Mouse (Mus musculus): Measurements from ENCODE around the gene Fbxo17. TPM values are rescaled to one million over a fixed set of nuclear protein-coding genes. Genes with fewer than 3 reads are reported as not detected.

Gene Fbxo17
- total and polyA plus RNA-seq, 3 experiments: 0.27 TPM; not detected in 2

DNA sequence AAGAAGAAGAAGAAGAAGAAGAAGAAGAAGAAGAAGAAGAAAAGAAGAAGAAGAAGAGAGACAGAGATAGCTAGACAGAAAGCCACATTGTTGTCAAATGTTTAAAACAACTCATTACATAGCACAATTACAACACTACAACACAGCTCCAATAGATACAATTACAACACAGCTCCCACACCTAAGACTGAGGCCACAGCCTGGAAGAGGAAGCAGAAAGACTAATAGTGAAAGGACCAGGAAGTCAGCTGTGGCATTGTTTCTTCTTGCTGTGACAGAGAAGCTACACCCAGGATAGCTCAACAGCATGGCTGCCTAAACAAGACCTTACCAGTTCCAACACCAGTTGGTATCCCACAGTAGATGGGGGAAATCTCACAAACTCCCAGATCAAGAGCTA, 7.2 kb upstream of the Fbxo17 start:
- H3K9me3 ChIP-seq (replicated peaks): no peaks in the 10 kb centered on the region; the same call in 1 of the 2 replicates
- no peak overlapping the region for H3K4me3 ChIP-seq (ENCODE audit: low read depth, low read length)
- H3K36me3 ChIP-seq (replicated peaks): no peaks in the 10 kb centered on the region
- ATAC-seq (ENCODE audit: extremely low read depth, insufficient number of reproducible peaks, low FRiP score, poor library complexity, severe bottlenecking) (no peak), DNase-seq (ENCODE audit: low spot score) (no peak)
- H3K4me1 ChIP-seq (ENCODE audit: insufficient read depth, low read depth, low read length): no peaks in the 10 kb centered on the region; the same call in 1 of the 2 replicates
- no peak for TF ChIP-seq CTCF (IDR thresholded peaks at IDR 0.05; ENCODE audit: low read depth, low read length)
- no peak for TF ChIP-seq GATA2 (IDR thresholded peaks at IDR 0.05; ENCODE audit: borderline replicate concordance, low read depth, low read length)
- no peak for TF ChIP-seq GATA1 (IDR thresholded peaks at IDR 0.05; ENCODE audit: borderline replicate concordance, low read length)
- no peak for TF ChIP-seq POLR2AphosphoS5 (IDR thresholded peaks at IDR 0.05; ENCODE audit: insufficient replicate concordance, low read depth, low read length)
- H3K27me3 ChIP-seq (ENCODE audit: insufficient read depth, low read length): no peaks in the 10 kb centered on the region

DNA sequence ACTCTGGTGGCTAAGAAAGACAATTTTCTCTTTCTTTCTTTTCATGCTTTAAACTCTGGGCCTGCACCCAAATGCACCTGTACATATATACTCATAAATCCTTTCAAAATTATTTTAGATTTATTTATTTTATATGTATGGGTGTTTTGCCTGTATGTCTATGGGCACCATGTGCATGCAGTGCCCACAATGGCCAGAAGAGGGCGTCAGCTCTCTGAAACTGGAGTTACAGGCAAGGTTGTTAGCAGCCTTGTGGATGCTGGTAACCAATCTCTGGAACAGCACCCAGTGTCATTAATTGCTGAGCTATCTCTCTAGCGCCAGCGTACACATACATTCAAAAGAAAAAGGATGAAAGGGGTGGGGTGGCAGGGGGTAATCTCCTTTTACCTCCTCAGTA, 5.6 kb upstream of the Fbxo17 start:
- H3K4me3 ChIP-seq (ENCODE audit: low read depth, low read length): no peak overlapping the region
- DNase-seq (ENCODE audit: low spot score): no peak
- no peaks in the 10 kb centered on the region; the same call in 1 of the 2 replicates for H3K4me1 ChIP-seq (ENCODE audit: insufficient read depth, low read depth, low read length)
- H3K9me3 ChIP-seq (replicated peaks): no peaks in the 10 kb centered on the region; the same call in 1 of the 2 replicates
- H3K27me3 ChIP-seq (ENCODE audit: insufficient read depth, low read length): no peaks in the 10 kb centered on the region
- TF ChIP-seq GATA1 (IDR thresholded peaks at IDR 0.05; ENCODE audit: borderline replicate concordance, low read length): no peak
- TF ChIP-seq CTCF (IDR thresholded peaks at IDR 0.05; ENCODE audit: low read depth, low read length): peak; percentile 43; the same call in 1 of the 2 replicates
- ATAC-seq (ENCODE audit: extremely low read depth, insufficient number of reproducible peaks, low FRiP score, poor library complexity, severe bottlenecking): no peak
- no peaks in the 10 kb centered on the region for H3K36me3 ChIP-seq (replicated peaks)

DNA sequence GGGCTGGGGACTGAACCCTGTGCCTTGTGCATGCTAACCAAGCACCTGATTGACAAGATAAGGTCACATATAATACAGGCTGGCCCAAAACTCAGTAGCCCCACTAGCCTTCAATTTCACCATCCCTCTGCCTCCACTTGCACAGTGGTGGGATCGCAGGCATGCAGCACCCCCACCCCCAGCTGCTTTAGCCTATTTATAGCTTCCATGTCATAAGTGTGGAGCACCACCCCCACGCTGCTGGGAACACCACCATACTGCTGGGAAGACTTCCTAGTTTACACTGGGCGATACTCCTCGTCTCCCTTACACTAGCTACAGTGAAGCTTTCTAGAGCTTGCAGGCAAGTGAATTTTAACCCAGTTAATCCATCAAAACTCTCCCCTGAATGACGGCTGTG, 1.9 kb upstream of the Fbxo17 start:
- TF ChIP-seq POLR2AphosphoS5 (IDR thresholded peaks at IDR 0.05; ENCODE audit: insufficient replicate concordance, low read depth, low read length): no peak
- TF ChIP-seq CTCF (IDR thresholded peaks at IDR 0.05; ENCODE audit: low read depth, low read length): no peak
- TF ChIP-seq GATA2 (IDR thresholded peaks at IDR 0.05; ENCODE audit: borderline replicate concordance, low read depth, low read length): no peak
- TF ChIP-seq TAL1 (conservative IDR thresholded peaks at IDR 0.05; ENCODE audit: low read depth, low read length): no peak
- no peak for TF ChIP-seq GATA1 (IDR thresholded peaks at IDR 0.05; ENCODE audit: borderline replicate concordance, low read length)

DNA sequence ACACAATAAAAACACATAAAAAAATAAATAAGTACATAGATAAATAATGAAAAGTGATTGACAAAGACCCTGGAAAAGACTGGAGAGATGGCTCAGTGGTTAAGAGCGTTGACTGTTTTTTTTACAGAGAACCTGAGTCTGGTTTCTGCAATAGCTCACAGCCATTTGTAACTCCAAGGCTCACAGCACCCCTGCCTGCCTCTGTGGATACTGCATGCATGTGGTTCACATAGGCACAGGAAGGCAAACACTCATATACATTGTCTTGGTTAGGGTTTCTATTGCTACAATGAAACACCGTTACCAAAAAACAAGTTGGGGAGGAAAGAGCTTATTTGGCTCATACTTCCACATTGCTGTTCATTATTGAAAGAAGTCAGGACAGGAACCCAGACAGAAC, 1.0 kb upstream of the Fbxo17 start:
- no peak for TF ChIP-seq CTCF (IDR thresholded peaks at IDR 0.05; ENCODE audit: low read depth, low read length)
- no peak for ATAC-seq (ENCODE audit: extremely low read depth, insufficient number of reproducible peaks, low FRiP score, poor library complexity, severe bottlenecking)
- Histone ChIP-seq H3K4me1 (ENCODE audit: insufficient read depth, low read depth, low read length) (no peaks in the 10 kb centered on the region), H3K27me3 (ENCODE audit: insufficient read depth, low read length) (no peaks in the 10 kb centered on the region; the same call in 1 of the 2 replicates), H3K36me3 (replicated peaks) (no peaks in the 10 kb centered on the region), H3K4me3 (ENCODE audit: low read depth, low read length) (no peak overlapping the region), H3K9me3 (replicated peaks) (no peaks in the 10 kb centered on the region)
- no peak for DNase-seq (ENCODE audit: low spot score)

More for the DNA sequence above, 1.9 kb upstream of the Fbxo17 start:
- Histone ChIP-seq H3K27me3 (ENCODE audit: insufficient read depth, low read length) (no peaks in the 10 kb centered on the region; the same call in 1 of the 2 replicates), H3K9me3 (replicated peaks) (no peaks in the 10 kb centered on the region), H3K4me1 (ENCODE audit: insufficient read depth, low read depth, low read length) (no peaks in the 10 kb centered on the region), H3K36me3 (replicated peaks) (no peaks in the 10 kb centered on the region), H3K4me3 (ENCODE audit: low read depth, low read length) (no peak overlapping the region)
- DNase-seq (ENCODE audit: low spot score) (no peak), ATAC-seq (ENCODE audit: extremely low read depth, insufficient number of reproducible peaks, low FRiP score, poor library complexity, severe bottlenecking) (no peak)

DNA sequence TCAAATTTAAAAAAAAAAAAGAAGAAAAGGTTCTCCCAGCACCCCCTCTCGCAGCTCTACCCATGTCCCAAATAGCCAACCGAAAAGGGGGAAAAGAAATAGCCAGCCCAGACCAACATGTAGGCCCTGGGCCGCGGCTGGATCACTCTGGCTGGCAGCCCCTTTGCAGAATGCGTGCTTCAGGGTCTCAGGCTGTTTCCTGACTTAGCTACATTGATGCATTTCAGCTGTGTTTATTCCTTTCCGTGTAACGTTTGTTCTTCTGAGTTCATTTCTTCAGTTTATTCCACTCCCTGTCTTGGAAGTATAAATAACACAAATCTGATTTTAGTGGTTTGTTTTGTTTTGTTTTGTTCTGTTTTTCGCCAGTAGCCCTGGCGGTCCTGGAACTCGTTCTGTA, 1.1 kb downstream of the Fbxo17 start:
- DNase-seq (ENCODE audit: low spot score) (no peak), ATAC-seq (ENCODE audit: extremely low read depth, insufficient number of reproducible peaks, low FRiP score, poor library complexity, severe bottlenecking) (no peak)
- TF ChIP-seq GATA1 (IDR thresholded peaks at IDR 0.05; ENCODE audit: borderline replicate concordance, low read length): no peak
- TF ChIP-seq TAL1 (conservative IDR thresholded peaks at IDR 0.05; ENCODE audit: low read depth, low read length): no peak
- TF ChIP-seq GATA2 (IDR thresholded peaks at IDR 0.05; ENCODE audit: borderline replicate concordance, low read depth, low read length): no peak
- no peak for TF ChIP-seq POLR2AphosphoS5 (IDR thresholded peaks at IDR 0.05; ENCODE audit: insufficient replicate concordance, low read depth, low read length)
- H3K27me3 ChIP-seq (ENCODE audit: insufficient read depth, low read length): no peaks in the 10 kb centered on the region; the same call in 1 of the 2 replicates
- H3K9me3 ChIP-seq (replicated peaks): no peaks in the 10 kb centered on the region
- H3K36me3 ChIP-seq (replicated peaks): no peaks in the 10 kb centered on the region
- H3K4me3 ChIP-seq (ENCODE audit: low read depth, low read length): no peak overlapping the region
- H3K4me1 ChIP-seq (ENCODE audit: insufficient read depth, low read depth, low read length): no peaks in the 10 kb centered on the region

DNA sequence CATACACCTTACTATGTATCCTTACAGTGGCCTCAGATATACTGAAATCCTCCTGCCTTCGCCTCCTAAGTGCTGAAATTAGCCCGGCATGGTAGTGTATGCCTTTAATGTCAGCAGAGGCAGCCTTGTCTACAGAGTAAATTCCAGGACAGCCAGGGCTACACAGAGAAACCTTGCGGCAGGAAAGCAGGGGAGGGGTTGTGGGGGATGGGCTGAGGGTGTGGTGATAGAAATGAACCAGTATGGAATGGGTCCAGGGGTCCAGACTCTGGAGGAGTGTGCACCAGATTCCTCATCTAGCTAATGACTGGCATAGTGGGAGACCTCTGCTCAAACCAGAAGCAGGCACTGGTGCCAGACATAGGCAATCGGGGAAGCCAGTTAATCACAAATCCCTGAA, 2.6 kb downstream of the Fbxo17 start:
- no peaks in the 10 kb centered on the region for H3K4me1 ChIP-seq (ENCODE audit: insufficient read depth, low read depth, low read length)
- no peak overlapping the region for H3K4me3 ChIP-seq (ENCODE audit: low read depth, low read length)
- TF ChIP-seq GATA1 (IDR thresholded peaks at IDR 0.05; ENCODE audit: borderline replicate concordance, low read length) (no peak), TAL1 (conservative IDR thresholded peaks at IDR 0.05; ENCODE audit: low read depth, low read length) (no peak), CTCF (IDR thresholded peaks at IDR 0.05; ENCODE audit: low read depth, low read length) (no peak), POLR2AphosphoS5 (IDR thresholded peaks at IDR 0.05; ENCODE audit: insufficient replicate concordance, low read depth, low read length) (no peak), GATA2 (IDR thresholded peaks at IDR 0.05; ENCODE audit: borderline replicate concordance, low read depth, low read length) (no peak)
- H3K9me3 ChIP-seq (replicated peaks): no peaks in the 10 kb centered on the region
- no peaks in the 10 kb centered on the region; the same call in 1 of the 2 replicates for H3K27me3 ChIP-seq (ENCODE audit: insufficient read depth, low read length)
- ATAC-seq (ENCODE audit: extremely low read depth, insufficient number of reproducible peaks, low FRiP score, poor library complexity, severe bottlenecking) (no peak), DNase-seq (ENCODE audit: low spot score) (no peak)
- H3K36me3 ChIP-seq (replicated peaks): no peaks in the 10 kb centered on the region

DNA sequence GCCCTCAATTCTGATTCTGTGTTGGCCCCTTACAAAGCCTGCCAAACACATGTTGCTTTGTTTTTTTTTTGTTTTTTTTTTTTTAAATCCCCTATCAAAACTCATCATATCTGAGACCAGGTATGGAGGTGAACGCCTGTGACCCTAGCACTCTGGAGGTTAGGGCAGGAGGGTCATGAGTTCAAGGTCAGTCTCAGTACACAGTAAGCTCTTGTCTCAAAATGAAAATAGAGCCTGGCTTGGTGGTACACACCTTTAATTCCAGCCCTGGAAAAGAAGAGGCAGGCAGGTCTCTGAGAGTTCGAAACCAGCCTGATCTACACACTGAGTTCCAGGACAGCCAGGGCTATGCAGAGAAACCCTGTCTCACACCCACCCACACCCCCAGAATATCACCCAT, 3.0 kb downstream of the Fbxo17 start:
- ATAC-seq (ENCODE audit: extremely low read depth, insufficient number of reproducible peaks, low FRiP score, poor library complexity, severe bottlenecking): no peak
- H3K36me3 ChIP-seq (replicated peaks): no peaks in the 10 kb centered on the region
- no peak overlapping the region for H3K4me3 ChIP-seq (ENCODE audit: low read depth, low read length)
- no peaks in the 10 kb centered on the region for H3K4me1 ChIP-seq (ENCODE audit: insufficient read depth, low read depth, low read length)
- no peak for DNase-seq (ENCODE audit: low spot score)
- TF ChIP-seq GATA1 (IDR thresholded peaks at IDR 0.05; ENCODE audit: borderline replicate concordance, low read length) (no peak), POLR2AphosphoS5 (IDR thresholded peaks at IDR 0.05; ENCODE audit: insufficient replicate concordance, low read depth, low read length) (no peak), TAL1 (conservative IDR thresholded peaks at IDR 0.05; ENCODE audit: low read depth, low read length) (no peak), CTCF (IDR thresholded peaks at IDR 0.05; ENCODE audit: low read depth, low read length) (no peak), GATA2 (IDR thresholded peaks at IDR 0.05; ENCODE audit: borderline replicate concordance, low read depth, low read length) (no peak)
- H3K9me3 ChIP-seq (replicated peaks): peaks cover 2% of the 10 kb centered on the region
- no peaks in the 10 kb centered on the region; the same call in 1 of the 2 replicates for H3K27me3 ChIP-seq (ENCODE audit: insufficient read depth, low read length)
